Mouse (Mus musculus): Measurements from ENCODE around the gene Olfr30. TPM values are rescaled to one million over a fixed set of nuclear protein-coding genes. Genes with fewer than 3 reads are reported as not detected.
"Not testable (repeated sequence)": the region's sequence is repeated elsewhere in the genome, so short reads cannot be mapped to it uniquely, and the experiment has no call there.

Olfr30 gene
- polyA plus RNA-seq (2014; fragmentation: Nextera tagmentation; extraction: Ambion mirVana) = not detected in 2 replicates

DNA sequence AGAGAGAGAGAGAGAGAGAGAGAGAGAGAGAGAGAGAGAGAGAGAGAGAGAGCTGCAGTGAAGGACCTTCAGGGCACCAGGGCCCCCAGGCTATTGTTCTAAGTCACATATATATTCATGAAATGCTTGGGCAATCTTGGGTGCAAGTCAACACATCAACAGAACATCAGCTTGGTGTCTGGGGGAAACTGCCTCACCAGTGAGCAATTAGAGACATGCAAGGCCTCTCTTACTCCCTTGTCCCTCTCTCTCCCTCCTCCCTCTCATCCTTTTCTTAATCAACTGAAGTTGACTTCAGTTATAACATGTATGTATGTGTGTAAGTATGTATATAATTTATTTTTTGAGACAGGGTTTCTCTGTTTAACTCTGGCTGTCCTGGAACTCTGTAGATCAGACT lies at the start of gene Olfr30:
Gene Olfr30 (minus strand): TSS at position 101 of the 400 bp plus-strand sequence.
- no peak for DNase-seq (ENCODE audit: low spot score)
- Histone ChIP-seq H3K36me3 (replicated peaks; ENCODE audit: control insufficient read depth, insufficient read depth) (no peaks in the 10 kb centered on the region), H3K27me3 (ENCODE audit: control insufficient read depth, insufficient read depth, low read length) (no peaks in the 10 kb centered on the region), H3K27ac (no peak within 1 kb of the TSS), H3K9me3 (ENCODE audit: control insufficient read depth, low read length) (no peaks in the 10 kb centered on the region), H3K9ac (no peak within 1 kb of the TSS), H3K4me2 (replicated peaks) (no peak within 1 kb of the TSS), H3K4me1 (replicated peaks; ENCODE audit: control insufficient read depth, insufficient read depth, low read length) (no peaks in the 10 kb centered on the region), H3K4me3 (replicated peaks; ENCODE audit: low read length) (no peak within 1 kb of the TSS)
- ATAC-seq (ENCODE audit: low FRiP score) = no peak

DNA sequence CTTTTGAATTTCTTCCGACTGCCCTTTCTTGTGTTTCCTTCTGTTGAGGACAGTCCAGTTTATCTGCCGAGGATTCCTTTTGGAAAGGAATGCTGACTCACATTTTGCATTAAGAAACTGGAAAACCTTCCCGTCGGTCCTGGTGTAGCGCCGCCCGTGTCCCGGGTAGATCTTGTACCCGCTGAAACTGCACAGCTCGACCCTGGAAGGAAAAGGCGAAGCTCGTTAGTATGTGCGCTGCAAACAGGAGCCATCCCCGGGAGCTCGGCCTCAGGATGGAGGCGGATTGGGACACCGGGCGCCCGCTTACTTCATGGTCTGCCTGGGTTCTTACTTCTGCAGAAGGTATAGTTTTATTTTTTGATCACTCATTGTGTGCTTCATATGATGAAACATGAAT lies 47.0 kb upstream of the Olfr30 start:
- WGBS = 91% methylated on average over 19 of the region's 19 CpGs
- H3K4me1 ChIP-seq (replicated peaks; ENCODE audit: control insufficient read depth, insufficient read depth, low read length); H3K27ac ChIP-seq; ATAC-seq (ENCODE audit: low FRiP score); H3K4me2 ChIP-seq (replicated peaks); H3K27me3 ChIP-seq (ENCODE audit: control insufficient read depth, insufficient read depth, low read length); DNase-seq (ENCODE audit: low spot score); H3K9ac ChIP-seq; H3K9me3 ChIP-seq (ENCODE audit: control insufficient read depth, low read length); H3K36me3 ChIP-seq (replicated peaks; ENCODE audit: control insufficient read depth, insufficient read depth); H3K4me3 ChIP-seq (replicated peaks; ENCODE audit: low read length): not testable (repeated sequence)

DNA sequence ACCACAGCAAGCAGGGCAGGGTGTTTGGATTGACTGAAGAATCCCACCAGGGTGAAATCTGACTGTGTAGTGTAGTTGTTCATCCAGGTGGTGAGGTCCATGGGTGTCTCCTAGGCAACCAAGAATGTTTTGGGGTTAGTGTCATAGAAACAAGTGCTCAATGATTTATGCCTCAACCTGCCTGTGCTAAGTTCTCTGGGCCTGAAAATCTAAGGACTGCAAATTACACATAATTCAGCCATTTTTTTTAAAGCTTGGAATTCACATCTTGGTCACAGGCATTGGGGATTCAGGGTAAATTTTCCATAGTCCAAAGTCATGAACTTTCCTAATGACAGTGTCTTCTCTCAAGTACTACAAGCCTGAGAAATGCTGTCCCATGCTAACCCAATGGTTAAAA lies 40.4 kb upstream of the Olfr30 start, which contains the start of gene Olfr331:
Gene Olfr331 (minus strand): TSS at position 101 of the 400 bp plus-strand sequence.
- not testable (repeated sequence) for H3K4me1 ChIP-seq (replicated peaks; ENCODE audit: control insufficient read depth, insufficient read depth, low read length); H3K9me3 ChIP-seq (ENCODE audit: control insufficient read depth, low read length); H3K27me3 ChIP-seq (ENCODE audit: control insufficient read depth, insufficient read depth, low read length); H3K36me3 ChIP-seq (replicated peaks; ENCODE audit: control insufficient read depth, insufficient read depth); DNase-seq (ENCODE audit: low spot score); H3K4me2 ChIP-seq (replicated peaks); H3K4me3 ChIP-seq (replicated peaks; ENCODE audit: low read length); ATAC-seq (ENCODE audit: low FRiP score); H3K9ac ChIP-seq; H3K27ac ChIP-seq

DNA sequence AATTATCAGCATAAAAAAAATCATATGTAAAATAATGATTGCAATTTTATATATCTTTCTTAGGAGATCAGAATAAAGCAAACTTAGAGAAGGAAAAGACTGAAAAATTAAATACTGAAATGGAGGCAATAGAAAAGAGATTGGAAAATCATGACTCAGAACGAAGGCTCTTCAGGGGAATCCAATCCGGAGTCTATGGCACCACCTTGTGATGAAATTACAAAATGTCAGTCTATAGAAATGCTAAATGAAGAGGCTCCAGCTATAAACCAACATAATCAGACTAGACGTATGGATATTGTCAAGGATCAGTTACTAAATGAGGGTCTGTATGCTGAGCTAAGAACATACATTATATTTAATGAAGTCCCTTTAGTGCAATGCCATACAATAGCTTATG lies 37.2 kb upstream of the Olfr30 start:
- peak; percentile 80 for DNase-seq (ENCODE audit: low spot score)
- Histone ChIP-seq H3K9me3 (ENCODE audit: control insufficient read depth, low read length) (no peaks in the 10 kb centered on the region), H3K27ac (no peak overlapping the region), H3K27me3 (ENCODE audit: control insufficient read depth, insufficient read depth, low read length) (no peaks in the 10 kb centered on the region), H3K36me3 (replicated peaks; ENCODE audit: control insufficient read depth, insufficient read depth) (no peaks in the 10 kb centered on the region), H3K4me2 (replicated peaks) (no peak overlapping the region), H3K4me3 (replicated peaks; ENCODE audit: low read length) (no peak overlapping the region), H3K4me1 (replicated peaks; ENCODE audit: control insufficient read depth, insufficient read depth, low read length) (no peaks in the 10 kb centered on the region), H3K9ac (no peak overlapping the region)
- WGBS = 54% methylated on average over 3 of the region's 3 CpGs
- no peak for ATAC-seq (ENCODE audit: low FRiP score)

DNA sequence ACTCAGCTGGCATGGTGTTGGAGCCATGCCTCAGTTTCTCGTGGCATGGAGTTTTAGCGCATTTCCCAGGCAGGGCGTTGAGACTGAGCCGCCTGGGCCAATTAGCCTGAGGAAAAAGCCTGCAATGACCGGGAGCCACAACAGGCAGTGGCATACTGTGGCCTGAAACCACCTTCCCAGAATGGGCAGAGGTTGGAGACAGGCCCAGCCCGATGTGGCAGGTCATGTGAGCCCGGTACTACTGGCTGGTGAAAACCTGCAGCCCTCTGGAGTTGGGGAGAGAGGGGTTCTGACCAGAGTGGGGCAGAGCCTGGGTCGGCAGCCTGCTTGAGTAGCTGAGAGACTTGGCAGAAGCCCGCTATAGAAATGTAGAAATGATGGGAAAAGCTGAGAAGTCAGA lies 36.7 kb upstream of the Olfr30 start:
- DNase-seq (ENCODE audit: low spot score) (no peak), ATAC-seq (ENCODE audit: low FRiP score) (no peak)
- Histone ChIP-seq H3K9me3 (ENCODE audit: control insufficient read depth, low read length) (no peaks in the 10 kb centered on the region), H3K27me3 (ENCODE audit: control insufficient read depth, insufficient read depth, low read length) (no peaks in the 10 kb centered on the region), H3K4me1 (replicated peaks; ENCODE audit: control insufficient read depth, insufficient read depth, low read length) (no peaks in the 10 kb centered on the region), H3K9ac (no peak overlapping the region), H3K4me2 (replicated peaks) (no peak overlapping the region), H3K27ac (no peak overlapping the region), H3K36me3 (replicated peaks; ENCODE audit: control insufficient read depth, insufficient read depth) (no peaks in the 10 kb centered on the region), H3K4me3 (replicated peaks; ENCODE audit: low read length) (no peak overlapping the region)
- WGBS = 92% methylated on average over 9 of the region's 9 CpGs

DNA sequence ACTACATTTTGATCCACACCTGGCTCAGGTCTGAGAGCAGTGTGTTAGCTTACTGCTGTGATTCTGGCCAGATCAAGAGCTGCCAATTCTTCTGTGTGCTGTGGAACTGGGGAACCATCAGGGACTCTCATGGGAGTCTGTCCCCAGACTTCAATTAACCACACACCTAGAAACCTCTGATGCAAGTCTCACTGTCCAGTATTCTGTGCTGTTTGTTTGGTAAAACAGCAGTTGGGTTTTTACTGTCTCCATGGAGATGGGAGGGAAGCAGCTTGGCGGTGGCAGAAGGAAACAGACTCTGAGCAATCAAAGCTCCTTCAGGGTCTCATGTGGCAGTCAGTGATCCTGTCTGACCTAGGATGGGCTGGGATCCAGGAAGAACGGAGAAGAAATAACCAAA lies 30.4 kb upstream of the Olfr30 start, which contains the start of gene Olfr332:
Gene Olfr332 (minus strand): TSS at position 101 of the 400 bp plus-strand sequence.
- Histone ChIP-seq H3K4me3 (replicated peaks; ENCODE audit: low read length) (no peak within 1 kb of the TSS), H3K4me1 (replicated peaks; ENCODE audit: control insufficient read depth, insufficient read depth, low read length) (no peaks in the 10 kb centered on the region), H3K4me2 (replicated peaks) (no peak within 1 kb of the TSS), H3K27me3 (ENCODE audit: control insufficient read depth, insufficient read depth, low read length) (no peaks in the 10 kb centered on the region), H3K36me3 (replicated peaks; ENCODE audit: control insufficient read depth, insufficient read depth) (no peaks in the 10 kb centered on the region), H3K9ac (no peak within 1 kb of the TSS), H3K9me3 (ENCODE audit: control insufficient read depth, low read length) (no peaks in the 10 kb centered on the region), H3K27ac (no peak within 1 kb of the TSS)
- 80% methylated on average over 2 of the region's 2 CpGs for WGBS
- ATAC-seq (ENCODE audit: low FRiP score) (no peak), DNase-seq (ENCODE audit: low spot score) (no peak)

DNA sequence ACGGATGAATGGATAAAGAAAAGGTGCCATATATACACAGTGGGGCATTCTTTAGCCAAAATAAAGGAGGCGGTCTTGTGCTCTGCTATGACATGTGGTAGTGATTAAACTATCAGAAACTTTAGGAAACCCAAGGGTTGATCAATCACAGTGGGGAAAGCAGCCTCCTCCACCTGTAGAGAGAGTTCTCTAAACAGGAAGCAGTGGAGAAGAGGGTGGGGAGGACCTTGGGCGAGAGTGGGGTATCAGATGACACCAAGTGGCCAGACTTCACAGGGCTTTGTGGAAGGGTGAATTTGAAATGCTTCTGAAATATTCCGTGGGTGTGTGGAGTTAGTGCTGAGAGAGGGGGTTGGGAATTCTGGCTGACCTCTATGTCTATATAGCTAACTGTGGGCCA lies 8.5 kb downstream of the Olfr30 start:
- DNase-seq (ENCODE audit: low spot score) (no peak), ATAC-seq (ENCODE audit: low FRiP score) (no peak)
- Histone ChIP-seq H3K36me3 (replicated peaks; ENCODE audit: control insufficient read depth, insufficient read depth) (no peaks in the 10 kb centered on the region), H3K4me3 (replicated peaks; ENCODE audit: low read length) (no peak overlapping the region), H3K9me3 (ENCODE audit: control insufficient read depth, low read length) (0 out of 2 replicates have a peak, but pooled peaks cover 6% of the 10 kb centered on the region), H3K27ac (no peak overlapping the region), H3K27me3 (ENCODE audit: control insufficient read depth, insufficient read depth, low read length) (no peaks in the 10 kb centered on the region), H3K9ac (no peak overlapping the region), H3K4me2 (replicated peaks) (no peak overlapping the region), H3K4me1 (replicated peaks; ENCODE audit: control insufficient read depth, insufficient read depth, low read length) (no peaks in the 10 kb centered on the region)
- WGBS = 72% methylated on average over 4 of the region's 4 CpGs

DNA sequence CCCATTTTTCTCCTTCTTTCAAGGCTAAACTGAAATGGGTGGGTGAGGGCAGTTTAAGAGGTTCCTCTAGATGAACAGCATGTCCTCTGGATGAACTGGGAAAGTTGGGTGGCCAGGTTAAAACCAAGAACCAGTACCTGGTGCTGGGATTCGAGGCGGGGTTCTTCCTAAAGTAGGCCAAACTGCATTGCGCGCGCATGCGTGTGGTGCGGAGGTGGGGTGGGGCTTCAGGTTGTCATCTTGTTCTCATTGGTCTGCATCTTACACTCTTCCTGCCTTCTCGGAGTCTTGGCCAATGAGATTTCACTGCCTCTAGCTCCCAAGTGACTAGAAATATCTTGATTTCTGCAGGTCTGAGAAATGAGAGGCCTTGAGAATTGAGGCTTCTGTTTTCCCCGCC lies 9.3 kb downstream of the Olfr30 start, which contains the start of gene Lypd9:
Gene Lypd9 (minus strand): TSS at position 165 of the 400 bp plus-strand sequence.
- DNase-seq (ENCODE audit: low spot score) (no peak), ATAC-seq (ENCODE audit: low FRiP score) (no peak)
- WGBS = 99% methylated on average over 9 of the region's 9 CpGs
- Histone ChIP-seq H3K4me1 (replicated peaks; ENCODE audit: control insufficient read depth, insufficient read depth, low read length) (no peaks in the 10 kb centered on the region), H3K27ac (no peak within 1 kb of the TSS), H3K27me3 (ENCODE audit: control insufficient read depth, insufficient read depth, low read length) (no peaks in the 10 kb centered on the region), H3K4me2 (replicated peaks) (no peak within 1 kb of the TSS), H3K36me3 (replicated peaks; ENCODE audit: control insufficient read depth, insufficient read depth) (no peaks in the 10 kb centered on the region), H3K4me3 (replicated peaks; ENCODE audit: low read length) (no peak within 1 kb of the TSS), H3K9me3 (ENCODE audit: control insufficient read depth, low read length) (0 out of 2 replicates have a peak, but pooled peaks cover 6% of the 10 kb centered on the region), H3K9ac (no peak within 1 kb of the TSS)

DNA sequence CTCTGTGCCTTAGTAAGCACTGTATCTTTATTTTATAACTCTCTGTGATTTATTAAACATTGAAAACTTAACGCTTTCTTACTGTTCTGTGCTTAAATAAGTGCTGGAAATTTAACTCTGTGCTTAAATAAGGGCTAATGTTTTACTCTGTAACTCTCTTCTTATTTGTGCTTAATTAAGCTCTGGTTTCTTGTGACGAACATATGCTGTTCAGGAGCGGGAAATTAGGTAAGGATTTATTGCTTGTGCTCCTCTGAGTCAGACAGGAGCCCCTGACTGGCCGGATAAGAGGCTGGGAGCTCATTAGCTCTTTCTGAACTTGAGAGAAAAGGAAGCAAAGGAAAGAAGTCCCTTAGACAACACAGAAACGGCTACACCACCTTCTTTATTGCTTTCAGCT lies 24.2 kb downstream of the Olfr30 start:
- H3K4me2 ChIP-seq (replicated peaks) = no peak overlapping the region
- no peaks in the 10 kb centered on the region for H3K27me3 ChIP-seq (ENCODE audit: control insufficient read depth, insufficient read depth, low read length)
- DNase-seq (ENCODE audit: low spot score) = no peak
- no peaks in the 10 kb centered on the region for H3K4me1 ChIP-seq (replicated peaks; ENCODE audit: control insufficient read depth, insufficient read depth, low read length)
- no peaks in the 10 kb centered on the region for H3K36me3 ChIP-seq (replicated peaks; ENCODE audit: control insufficient read depth, insufficient read depth)
- H3K27ac ChIP-seq = no peak overlapping the region
- no peaks in the 10 kb centered on the region for H3K9me3 ChIP-seq (ENCODE audit: control insufficient read depth, low read length)
- no peak overlapping the region for H3K9ac ChIP-seq
- no peak for ATAC-seq (ENCODE audit: low FRiP score)
- no peak overlapping the region for H3K4me3 ChIP-seq (replicated peaks; ENCODE audit: low read length)
- WGBS = 67% methylated on average over 5 of the region's 5 CpGs

DNA sequence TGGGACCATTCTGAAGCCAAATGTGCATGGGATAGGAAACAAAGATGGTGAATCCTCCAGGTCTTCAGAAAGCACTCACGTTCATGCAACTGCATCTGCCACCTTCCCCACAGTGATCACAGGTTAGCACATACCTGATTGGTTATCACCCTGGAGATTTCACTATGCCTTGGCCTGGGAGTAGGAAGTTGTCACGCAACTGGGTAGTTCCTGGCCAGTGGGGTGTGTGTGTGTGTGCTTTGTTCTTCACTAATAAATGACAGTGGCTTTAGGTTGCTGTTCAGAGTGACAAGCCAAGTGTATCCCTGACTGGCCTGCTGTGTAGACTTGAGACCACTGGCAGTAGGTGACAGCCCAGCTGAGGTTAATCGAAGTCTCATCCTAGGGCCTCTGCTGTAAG lies 29.8 kb downstream of the Olfr30 start, which contains the start of gene Gm12253:
Gene Gm12253 (plus strand): TSS at position 301 of the 400 bp plus-strand sequence.
- 87% methylated on average over 3 of the region's 3 CpGs for WGBS
- no peak for DNase-seq (ENCODE audit: low spot score)
- Histone ChIP-seq H3K4me1 (replicated peaks; ENCODE audit: control insufficient read depth, insufficient read depth, low read length) (no peaks in the 10 kb centered on the region), H3K36me3 (replicated peaks; ENCODE audit: control insufficient read depth, insufficient read depth) (no peaks in the 10 kb centered on the region), H3K9me3 (ENCODE audit: control insufficient read depth, low read length) (no peaks in the 10 kb centered on the region), H3K9ac (no peak within 1 kb of the TSS), H3K4me2 (replicated peaks) (no peak within 1 kb of the TSS), H3K4me3 (replicated peaks; ENCODE audit: low read length) (no peak within 1 kb of the TSS), H3K27me3 (ENCODE audit: control insufficient read depth, insufficient read depth, low read length) (no peaks in the 10 kb centered on the region), H3K27ac (no peak within 1 kb of the TSS)
- no peak for ATAC-seq (ENCODE audit: low FRiP score)

All from hindbrain, embryonic 14.5 days (tissue).